Mouse (Mus musculus): ENCODE measurements around the gene Wsb1.
"Not testable (repeated sequence)": the region's sequence is repeated elsewhere in the genome, so short reads cannot be mapped to it uniquely, and the experiment has no call there.

Wsb1 gene

DNA sequence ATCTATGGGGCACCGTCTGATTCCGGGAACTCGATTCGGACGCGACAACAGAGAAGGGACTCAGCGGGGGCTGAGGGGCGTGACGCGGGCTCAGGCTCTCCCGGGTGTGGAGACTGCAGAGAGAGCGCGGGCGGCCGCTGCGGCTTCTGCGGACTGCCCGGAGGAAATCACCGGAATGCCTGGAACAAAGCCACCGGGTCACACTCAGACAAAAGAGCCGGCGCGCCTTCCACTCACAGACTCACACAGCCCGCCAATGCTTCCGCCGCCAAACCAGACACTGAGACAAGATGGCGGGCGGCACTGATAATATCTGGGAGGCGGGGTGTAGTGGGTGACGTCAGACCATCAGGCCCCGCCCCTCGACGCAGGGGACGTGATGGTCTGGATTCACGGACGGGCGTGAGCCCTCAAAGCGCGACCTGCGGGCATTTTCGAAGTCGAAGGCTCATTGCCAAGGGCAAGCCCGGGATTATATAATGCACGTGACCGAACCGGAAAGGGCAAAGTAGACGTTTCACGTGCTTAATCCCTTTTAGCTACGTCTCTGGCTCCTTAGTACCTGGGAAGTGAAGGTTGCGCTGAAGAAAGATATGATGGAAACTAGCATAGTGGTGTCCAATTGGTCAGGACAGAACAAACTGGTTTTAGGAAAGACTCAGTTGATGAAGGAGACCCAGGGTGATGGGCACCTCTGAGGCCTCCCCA is at the start of gene Wsb1:
Gene Wsb1, minus strand, starts transcription at position 281 of the 708 bp plus-strand sequence.
- DNase-seq (ENCODE audit: low spot score in 2 of 2): peak; percentile 92 to 93

DNA sequence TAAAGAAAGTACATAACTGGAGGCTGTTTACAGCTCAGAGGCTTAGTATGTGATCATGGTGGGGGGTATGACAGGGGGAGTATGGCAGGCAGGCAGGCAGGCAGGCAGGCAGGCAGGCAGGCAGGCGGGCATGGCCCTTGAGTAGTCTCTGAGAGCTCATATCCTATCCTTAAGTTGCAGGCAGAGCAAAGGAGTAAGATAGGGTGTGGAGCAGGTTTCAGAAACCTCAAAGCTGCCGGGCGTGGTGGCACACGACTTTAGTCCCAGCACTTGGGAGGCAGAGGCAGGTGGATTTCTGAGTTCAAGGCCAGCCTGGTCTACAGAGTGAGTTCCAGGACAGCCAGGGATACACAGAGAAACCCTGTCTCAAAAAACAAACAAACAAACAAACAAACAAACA is 49.8 kb upstream of the Wsb1 start:
- not testable (repeated sequence) for DNase-seq (ENCODE audit: low spot score in 2 of 2)

DNA sequence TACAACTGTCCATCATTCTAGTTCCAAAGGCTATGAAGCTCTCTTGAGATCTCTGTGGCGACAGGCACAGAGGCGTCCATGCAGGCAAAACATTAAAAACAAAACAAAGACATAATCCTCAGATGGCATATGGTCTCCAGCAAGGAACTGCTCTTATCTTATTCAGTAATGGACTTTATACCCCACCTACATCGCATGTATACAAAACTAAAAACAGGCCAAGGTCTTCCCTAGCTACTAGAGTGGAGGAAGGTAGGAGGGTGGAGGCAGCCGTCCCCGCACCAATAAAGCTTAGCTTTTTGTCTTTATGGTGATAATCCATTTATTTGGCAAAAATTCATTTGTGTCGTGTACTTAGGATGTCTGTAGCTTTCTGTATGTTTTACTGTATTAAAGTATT is 48.6 kb upstream of the Wsb1 start:
- no peak for DNase-seq (ENCODE audit: low spot score in 2 of 2)

DNA sequence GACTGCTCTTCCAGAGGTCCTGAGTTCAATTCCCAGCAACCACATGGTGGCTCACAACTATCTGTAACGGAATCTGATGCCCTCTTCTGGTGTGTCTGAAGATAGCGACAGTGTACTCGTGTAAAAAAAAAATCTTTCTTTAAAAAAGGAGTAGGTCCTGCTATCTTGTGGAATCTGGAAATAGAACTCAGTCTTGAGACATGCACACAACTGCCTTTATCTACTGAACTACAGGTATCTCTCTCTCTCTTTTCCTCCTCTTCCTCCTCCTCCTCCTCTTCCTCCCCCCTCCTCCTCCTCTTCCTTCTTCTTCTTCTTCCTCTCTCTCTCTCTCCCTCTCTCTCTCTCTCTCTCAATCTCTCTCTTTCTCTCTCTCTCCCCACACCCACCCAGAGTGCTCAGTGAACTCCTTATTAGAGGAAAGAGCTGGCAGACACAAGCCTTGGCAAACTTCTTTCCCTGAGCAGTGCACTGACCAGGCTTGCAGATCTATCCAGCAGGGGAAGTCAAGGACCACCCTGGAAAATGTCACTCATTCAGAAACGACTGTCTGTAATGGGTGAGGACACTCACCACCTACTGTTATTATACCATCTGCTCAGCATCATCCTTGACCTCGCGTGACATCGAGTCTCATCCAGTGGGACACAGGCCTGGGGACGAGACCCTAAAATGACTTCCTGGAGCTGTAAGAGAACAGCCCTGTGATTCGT is 45.4 kb upstream of the Wsb1 start:
- DNase-seq (ENCODE audit: low spot score in 2 of 2): no peak

- DNase-seq (ENCODE audit: low spot score in 2 of 2): no peak
These were observed 42.5 kb upstream of the Wsb1 start, which contains the start of gene Gm9964 for GRCm38 (mm10) chr11:79296856-79297491. Gene Gm9964 (minus strand): TSS chr11:79296906.

DNA sequence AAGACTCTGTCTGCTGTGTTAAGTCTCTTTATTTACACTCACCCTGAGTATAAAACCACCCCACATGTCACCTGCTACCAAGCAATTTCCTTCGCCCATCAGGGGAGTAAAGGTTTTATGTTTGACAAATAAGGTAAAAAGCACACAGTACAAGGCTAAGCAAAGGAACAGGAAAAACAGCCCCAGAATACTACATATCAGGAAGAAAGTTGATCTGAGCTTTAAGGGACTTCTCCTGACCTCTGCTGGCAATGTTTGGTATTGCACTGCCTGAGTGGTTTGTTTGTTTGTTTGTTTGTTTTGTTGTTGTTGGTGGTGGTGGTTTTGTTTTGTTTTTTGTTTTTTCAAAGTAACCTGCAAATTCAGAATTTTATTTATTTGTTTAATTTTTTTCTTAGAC is 41.7 kb upstream of the Wsb1 start:
- peak; percentile 32 to 41 for DNase-seq (ENCODE audit: low spot score in 2 of 2)

DNA sequence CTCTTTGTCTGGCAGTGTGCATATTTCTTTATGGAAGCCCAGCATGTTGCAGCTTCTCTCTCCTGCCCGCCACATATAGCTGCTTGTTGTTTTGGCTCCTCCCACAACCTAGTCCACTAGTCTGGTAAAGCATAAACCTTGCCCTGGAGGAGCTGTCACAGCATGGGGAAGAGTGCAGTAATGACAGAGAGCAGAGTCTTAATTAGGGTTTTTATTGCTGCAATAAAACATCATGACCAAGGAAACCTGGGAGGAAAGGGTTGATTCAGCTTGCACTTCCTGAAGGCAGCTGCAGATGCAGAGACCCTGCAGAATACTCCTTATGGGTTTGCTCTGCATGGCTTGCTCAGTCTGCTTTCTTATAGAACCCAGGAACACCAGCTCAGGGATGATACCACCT is 39.5 kb upstream of the Wsb1 start:
- DNase-seq (ENCODE audit: low spot score in 2 of 2): no peak

DNA sequence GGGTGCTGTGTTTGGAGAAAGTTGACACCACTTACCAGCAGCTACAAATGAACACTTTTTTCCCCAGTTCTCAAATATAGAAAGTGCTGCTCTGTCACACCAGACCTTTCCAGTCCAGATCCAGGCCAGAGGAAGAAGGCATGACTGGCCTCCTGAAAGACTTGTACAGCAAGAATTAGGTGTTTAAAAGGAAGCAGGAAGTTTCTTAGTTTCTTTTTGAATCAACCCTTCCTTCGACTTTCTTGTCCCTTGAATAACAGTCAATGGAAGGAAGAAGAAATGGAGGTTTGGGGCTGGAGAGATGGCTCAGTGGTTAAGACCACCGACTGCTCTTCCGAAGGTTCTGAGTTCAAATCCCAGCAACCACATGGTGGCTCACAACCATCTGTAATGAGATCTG is 38.6 kb upstream of the Wsb1 start:
- no peak for DNase-seq (ENCODE audit: low spot score in 2 of 2)

DNA sequence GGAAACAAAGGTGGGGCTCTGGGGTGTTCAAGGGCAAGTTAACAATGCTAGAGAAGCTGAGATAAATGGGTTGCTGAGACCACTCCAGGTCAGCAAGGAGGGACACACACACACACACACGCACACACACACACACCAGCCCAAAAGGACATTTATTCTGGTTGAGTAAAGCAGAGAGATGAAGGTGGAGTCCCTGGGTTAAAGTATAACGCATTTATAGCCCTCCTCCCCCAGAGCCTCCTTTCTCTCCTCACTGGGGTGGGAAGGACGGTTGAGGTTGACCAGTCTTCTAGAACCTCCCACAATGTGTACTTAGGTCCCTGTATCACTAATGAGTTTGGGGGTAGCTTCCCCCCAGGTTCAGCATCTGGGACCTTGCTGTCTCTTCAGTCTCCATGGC is 37.7 kb upstream of the Wsb1 start:
- DNase-seq (ENCODE audit: low spot score in 2 of 2): no peak

GRCm38 (mm10) chr11:79291651-79292050 is 37.2 kb upstream of the Wsb1 start:
- DNase-seq (ENCODE audit: low spot score in 2 of 2): no peak

- DNase-seq (ENCODE audit: low spot score in 2 of 2): peak in 1 of 2 experiments; percentile 20
These were observed 36.0 kb upstream of the Wsb1 start for GRCm38 (mm10) chr11:79290473-79290872.

DNA sequence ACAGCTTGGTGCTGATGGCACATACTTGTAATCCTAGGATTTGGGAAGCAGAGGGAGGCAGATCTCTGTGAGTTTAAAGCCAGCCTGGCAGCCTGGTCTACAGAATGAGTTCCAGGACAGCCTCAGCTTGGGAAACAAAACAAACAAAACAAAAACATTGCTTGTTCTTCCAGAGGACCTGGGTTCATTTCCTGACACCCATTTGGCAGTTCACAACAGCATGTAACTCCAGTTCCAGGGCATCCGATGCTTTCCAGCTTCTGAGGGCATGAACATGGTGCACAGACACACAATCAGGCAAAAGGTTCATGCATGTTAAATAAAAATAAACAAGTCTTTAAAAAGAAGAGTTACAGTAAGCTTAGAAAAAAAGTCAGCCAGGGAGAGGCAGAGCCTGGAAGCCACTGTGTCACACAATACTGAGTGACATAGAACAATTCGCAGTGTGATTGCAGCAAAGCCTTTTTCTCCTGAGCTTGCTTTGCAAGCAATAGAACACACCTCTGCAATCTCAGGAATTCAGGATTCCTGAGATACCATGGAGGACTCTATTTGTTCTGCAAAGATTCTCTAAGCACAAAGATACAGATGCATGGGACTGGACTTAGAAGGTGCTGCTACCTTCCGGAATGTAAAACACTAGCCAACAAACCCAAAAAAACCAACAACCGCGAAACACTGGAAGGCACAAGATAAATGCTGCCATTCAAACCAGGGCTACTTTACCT is 34.6 kb upstream of the Wsb1 start:
- no peak for DNase-seq (ENCODE audit: low spot score in 2 of 2)

GRCm38 (mm10) chr11:79288278-79288843 is 33.9 kb upstream of the Wsb1 start:
- no peak for DNase-seq (ENCODE audit: low spot score in 2 of 2)

DNA sequence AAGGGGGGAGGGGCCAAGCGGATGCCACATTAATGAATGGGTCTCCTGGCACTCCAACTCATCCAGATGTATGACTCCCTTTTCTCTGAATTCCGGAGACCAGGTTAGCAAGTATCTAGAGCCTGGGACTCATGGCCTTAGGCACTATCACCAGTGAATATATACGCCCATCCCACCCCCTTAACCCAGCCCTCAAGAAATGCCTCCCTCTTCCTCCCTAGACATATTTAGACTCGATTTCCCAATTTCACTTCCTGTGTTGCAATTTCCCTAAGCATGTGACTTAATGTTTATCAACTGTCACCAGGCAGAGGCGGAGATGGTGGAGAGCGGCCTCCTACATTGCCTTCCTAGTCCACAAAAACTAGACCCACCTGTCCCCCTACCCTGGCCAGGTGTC is 33.0 kb upstream of the Wsb1 start:
- DNase-seq (ENCODE audit: low spot score in 2 of 2): no peak

DNA sequence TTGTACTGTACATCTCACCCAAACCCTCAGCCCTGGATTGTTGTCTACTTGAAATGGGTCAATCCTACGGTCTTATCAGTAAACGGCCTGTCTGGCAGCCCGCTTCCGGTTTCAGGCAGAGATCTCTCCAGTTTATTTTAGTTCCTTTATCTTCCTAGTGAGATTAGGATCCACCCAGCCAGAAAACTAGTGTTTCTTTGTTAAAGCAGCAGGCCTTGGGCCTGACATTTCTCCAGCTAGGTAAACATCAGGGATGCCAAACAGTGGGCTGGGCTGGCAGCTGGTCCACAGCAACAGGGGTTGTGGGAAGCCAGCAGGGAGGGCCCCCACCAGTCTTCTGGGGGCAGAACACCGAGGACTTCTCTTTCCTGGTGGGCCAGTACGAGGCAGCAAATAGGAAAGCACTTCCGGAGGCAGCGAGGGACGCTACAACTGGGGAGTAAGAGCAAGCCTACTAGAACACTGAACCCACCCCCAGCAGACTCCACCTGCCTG is 31.9 kb upstream of the Wsb1 start:
- DNase-seq (ENCODE audit: low spot score in 2 of 2): no peak

DNA sequence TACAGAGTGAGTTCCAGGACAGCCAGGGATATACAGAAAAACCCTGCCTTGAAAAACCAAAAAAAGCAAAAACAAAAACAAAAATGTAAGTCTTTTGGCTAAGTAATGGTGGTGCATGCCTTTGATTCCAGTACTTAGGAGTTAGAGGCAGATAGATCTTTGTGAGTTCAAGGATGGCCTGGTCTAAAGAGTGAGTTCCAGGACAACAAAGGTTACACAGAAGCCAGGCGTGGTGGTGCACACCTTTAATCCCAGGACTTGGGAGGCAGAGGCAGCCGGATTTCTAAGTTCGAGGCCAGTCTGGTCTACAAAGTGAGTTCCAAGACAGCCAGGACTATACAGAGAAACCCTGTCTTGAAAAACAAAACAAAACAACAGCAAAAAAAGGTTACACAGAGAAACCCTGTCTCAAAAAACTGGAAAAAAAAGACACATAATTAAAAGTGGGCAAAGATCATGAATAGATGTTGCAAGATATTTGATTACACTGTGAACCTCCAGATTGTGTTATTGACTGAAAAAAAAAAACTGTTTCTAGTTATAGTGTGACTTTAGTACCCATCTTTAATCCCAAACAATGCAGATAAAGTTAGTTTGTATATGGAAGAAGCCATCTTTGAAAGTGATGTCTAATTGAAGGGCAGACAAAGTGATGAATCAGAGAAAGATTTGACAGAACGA is 29.0 kb upstream of the Wsb1 start:
- DNase-seq (ENCODE audit: low spot score in 2 of 2): no peak

DNA sequence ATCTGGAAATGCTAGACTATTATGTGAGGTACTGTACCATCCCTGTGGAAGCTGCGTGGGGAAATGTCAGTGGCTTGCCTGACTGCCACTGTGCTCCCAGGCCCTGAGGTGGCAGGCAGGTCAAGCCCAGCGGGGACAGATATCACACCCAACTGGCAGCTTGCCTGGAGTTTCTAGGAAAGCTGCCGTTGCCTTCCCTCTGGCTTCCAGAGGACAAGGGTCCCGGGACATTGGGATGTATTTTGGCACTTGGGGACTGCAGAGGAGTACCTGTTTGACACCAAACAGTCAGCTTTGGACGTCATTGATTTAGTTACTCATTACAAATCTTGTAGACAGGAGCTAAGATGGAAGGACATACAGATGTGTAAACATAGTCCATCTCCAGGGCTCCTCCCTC is 26.9 kb upstream of the Wsb1 start:
- no peak for DNase-seq (ENCODE audit: low spot score in 2 of 2)

DNA sequence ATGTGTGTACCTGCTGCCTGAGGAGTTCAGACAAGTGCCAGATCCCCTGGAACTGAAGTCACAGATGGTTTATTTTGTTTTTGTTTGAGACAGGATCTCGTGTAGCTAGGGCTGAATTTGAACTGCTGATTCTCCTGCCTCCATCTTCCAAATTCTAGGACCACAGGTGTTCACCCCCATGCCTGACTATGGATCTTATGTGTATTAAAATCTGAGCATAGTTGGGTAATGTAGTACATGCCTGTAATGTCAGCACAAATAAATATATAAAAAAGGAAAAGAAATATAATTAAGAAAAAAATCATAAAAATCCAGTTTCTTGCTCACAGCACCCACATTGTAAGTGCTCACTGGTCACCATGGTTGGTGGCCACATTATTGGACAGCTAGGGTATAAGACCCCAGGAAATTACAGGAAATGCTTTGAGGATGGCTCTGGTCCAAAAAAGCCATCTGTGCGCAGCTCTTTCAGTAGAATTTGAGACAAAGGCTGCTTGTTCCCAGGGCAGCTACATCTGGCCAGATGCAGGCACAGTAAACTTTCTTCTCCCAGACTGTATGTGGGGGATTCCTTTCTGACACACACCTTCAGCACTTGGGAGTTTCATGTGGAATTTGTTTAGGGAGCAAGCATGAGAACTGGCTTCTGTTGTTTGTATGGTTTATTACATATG is 25.4 kb upstream of the Wsb1 start:
- DNase-seq (ENCODE audit: low spot score in 2 of 2): no peak

DNA sequence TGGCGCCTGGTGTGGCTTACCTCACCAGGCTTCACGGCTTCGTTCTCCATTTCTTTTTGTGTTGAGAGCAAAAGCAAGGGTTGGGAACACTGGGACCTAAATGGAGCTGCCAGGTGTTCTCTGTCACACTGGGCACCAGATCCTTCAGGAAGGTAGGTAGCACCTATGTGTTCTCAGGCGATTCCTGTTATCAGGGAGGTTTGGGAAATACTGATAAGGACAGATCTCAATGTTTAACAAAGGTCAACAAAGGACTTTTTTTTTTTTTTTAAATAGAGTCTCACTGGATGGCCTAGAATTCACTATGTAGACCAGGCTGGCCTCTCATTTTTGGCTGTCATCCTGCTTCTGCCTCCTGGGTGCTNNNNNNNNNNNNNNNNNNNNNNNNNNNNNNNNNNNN is 19.3 kb upstream of the Wsb1 start:
- DNase-seq (ENCODE audit: low spot score in 2 of 2): no peak

GRCm38 (mm10) chr11:79273039-79273438 is 18.6 kb upstream of the Wsb1 start:
- no peak for DNase-seq (ENCODE audit: low spot score in 2 of 2)

DNA sequence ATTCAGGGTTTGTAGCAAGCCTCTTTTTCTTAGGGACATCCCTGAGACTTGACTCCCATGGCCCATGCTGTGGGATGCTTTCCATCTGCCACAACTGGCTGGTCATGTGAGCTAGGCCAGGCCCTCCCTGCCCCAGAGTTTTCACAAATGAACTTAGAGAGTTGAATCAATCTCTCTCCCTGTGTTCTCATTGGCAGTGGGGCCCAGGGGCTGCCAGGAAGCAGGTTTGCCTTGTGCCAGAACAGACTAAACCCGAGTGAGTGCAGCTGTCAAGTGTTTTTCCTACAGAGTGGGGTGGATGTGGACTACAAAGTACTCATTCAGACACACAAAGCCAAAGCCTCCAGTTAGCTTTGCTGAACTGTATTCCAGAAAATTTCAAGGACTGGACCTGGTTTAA is 12.7 kb upstream of the Wsb1 start:
- no peak for DNase-seq (ENCODE audit: low spot score in 2 of 2)
